Mouse (Mus musculus) brain, adult 2 months (tissue): Measurements from ENCODE around the gene A730061H03Rik.

ENCODE experiments used
- DNase-seq: peaks from one replicate; pipeline ENCODE4 v3.0.0; 2011; ENCODE audit warnings: low read depth, low spot score

Gene A730061H03Rik

DNA sequence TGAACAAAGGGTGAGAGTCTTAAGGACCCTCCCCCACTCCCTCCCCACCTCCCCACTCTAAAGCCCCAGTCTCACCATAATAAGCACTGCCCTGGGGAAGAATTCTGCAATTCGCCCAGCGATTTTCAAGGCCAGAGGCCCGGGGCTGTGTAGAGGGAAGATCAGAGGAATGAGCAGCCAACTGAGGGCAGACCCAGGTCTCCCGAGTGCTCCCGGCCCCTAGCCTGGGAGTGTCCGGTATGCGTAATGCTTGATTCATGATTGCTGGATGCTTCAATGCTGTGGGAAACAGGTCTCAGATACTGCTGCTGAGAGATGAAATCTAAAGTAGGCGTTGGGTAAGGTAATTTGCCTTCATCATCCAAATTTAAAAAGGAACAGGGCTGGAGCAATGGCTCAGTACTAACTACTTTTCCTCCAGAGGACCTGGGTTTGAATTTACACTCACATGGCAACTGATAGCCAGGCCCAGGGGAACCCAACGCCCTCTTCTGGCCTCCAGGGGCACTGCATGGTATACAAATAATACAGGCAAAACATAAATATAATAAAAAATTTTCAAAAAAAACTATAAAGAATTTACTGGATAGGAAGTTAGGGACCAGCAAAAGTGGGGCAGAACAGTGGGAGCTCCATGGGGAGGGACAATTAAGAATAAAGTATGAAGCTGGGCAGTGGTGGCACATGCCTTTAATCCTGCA, 21.9 kb upstream of the A730061H03Rik start:
- DNase-seq, result no peak

DNA sequence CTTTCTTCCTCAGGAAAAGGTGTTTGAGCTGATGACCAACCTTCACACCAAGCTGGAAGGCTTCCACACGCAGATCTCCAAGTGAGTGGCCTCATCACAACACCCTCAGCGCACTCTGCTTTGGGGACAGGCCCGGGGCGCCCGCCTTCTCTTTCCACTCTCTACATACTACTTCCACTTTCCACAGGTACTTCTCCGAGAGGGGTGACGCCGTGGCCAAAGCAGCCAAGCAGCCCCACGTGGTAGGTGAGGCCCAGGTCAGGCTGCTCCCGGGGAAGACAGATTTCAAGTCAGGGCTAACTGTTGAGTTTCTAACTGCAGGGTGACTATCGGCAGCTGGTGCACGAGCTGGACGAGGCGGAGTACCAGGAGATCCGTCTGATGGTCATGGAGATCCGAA, 20.5 kb upstream of the A730061H03Rik start:
- DNase-seq, result no peak

DNA sequence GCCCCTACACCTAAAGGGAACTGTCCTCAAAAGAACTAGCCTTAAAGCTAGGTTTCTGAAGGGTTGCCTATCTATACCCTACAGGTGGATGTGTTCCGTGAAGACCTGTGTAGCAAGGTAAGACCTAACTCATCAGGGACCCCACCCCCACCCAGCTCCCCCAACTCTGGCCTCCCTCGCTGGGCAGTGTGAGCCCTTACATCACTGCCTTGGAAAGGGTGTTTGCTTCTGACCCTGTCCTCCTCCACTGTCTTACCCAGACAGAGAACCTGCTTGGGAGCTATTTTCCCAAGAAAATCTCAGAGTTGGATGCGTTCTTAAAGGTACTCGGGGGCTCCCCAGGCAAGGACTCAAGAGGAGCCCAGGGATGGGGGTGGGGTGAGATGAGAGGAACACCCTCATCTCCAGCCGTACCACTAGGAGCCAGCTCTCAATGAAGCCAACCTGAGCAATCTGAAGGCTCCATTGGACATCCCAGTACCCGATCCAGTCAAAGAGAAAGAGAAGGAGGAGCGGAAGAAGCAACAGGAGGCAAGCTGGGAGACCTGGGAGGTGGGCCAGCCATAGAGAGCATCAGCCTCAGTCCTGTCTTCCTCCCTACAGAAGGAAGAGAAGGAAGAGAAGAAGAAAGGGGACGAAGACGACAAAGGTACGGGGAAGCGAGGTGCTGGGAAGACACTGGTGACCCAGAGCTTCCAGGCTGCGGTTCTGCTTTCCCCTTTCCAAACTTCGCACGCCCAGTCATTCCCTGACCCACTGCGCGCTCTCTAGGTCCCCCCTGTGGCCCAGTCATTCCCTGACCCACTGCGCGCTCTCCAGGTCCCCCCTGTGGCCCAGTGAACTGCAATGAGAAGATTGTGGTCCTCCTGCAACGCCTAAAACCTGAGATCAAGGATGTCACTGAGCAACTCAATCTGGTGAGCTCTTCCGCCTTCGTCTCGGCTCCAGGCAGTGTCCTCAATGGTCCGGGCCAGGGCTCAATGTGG, 19.6 kb upstream of the A730061H03Rik start:
- DNase-seq, result no peak

- DNase-seq, result no peak
Observed at GRCm38 (mm10) chr14:55578668-55579269, 18.6 kb upstream of the A730061H03Rik start.

- peak; percentile 78 for DNase-seq
Observed at GRCm38 (mm10) chr14:55577871-55578667, 17.9 kb upstream of the A730061H03Rik start, which contains the start of gene Psme1. TSS of gene Psme1 (plus strand) at chr14:55578123.

GRCm38 (mm10) chr14:55576376-55576775, 16.2 kb upstream of the A730061H03Rik start:
- DNase-seq, result peak; percentile 48

GRCm38 (mm10) chr14:55575711-55576110, 15.5 kb upstream of the A730061H03Rik start:
- DNase-seq, result no peak

- no peak for DNase-seq
Observed at GRCm38 (mm10) chr14:55575302-55575701, 15.1 kb upstream of the A730061H03Rik start, which contains the start of gene Fitm1. TSS of gene Fitm1 (plus strand) at chr14:55575617.

DNA sequence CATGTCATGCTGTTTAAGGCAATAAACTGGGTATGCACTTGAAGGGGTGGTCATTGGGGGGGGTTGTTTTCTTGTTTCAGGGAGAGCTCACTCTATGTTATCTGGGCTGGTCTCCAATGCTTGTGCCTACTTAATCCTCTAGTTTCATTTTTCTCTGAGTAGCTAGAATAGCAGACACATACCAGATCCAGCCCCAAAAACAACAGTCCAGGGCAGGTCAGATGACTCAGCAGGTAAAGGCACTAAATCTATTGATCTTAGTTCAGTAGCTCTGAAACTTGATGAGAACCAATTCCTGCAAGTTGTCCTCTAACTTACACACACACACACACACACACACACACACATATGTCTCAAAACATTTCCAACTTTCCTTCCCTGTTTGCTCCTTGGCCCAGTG, 11.6 kb upstream of the A730061H03Rik start:
- DNase-seq, result no peak

- no peak for DNase-seq
Observed at GRCm38 (mm10) chr14:55570588-55570987, 10.4 kb upstream of the A730061H03Rik start.

DNA sequence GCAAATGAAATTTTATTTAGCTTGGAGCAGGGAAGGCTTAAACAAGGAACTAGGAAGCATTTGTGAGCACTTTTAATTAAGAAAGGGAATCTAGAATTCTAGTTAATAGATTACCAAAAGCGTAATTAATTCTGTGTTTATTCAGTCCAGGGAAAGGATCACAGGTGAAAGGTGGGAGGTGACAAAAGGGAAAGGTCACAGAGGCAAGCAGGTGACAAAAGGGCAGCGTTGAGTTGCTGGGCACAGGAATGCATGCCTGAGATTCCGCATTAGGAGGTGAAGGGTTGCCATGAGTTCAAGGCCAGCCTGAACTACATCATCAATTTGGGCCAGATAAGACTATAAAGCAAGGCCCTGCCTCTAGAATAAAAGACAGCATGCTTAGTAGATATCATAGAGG, 7.3 kb upstream of the A730061H03Rik start:
- DNase-seq, result no peak

DNA sequence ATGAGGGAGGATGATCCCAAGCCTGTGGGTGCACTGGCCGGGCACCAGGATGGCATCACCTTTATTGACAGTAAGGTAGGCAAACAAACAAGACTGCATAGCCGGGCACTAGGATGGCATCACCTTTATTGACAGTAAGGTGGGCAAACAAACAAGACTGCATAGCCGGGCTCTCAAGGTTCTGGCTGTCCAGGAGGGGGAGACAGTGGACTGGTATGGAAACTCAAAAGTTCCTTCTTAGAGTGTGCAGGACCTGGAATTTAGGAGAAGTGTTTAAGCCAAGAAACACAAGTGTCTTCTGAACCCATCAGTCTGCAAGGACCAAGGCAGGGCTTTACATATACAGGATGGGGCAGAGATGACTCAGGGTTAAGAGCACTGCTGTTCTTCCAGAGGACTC, 5.5 kb upstream of the A730061H03Rik start:
- no peak for DNase-seq

- no peak for DNase-seq
Observed at GRCm38 (mm10) chr14:55563249-55563648, 3.0 kb upstream of the A730061H03Rik start.

DNA sequence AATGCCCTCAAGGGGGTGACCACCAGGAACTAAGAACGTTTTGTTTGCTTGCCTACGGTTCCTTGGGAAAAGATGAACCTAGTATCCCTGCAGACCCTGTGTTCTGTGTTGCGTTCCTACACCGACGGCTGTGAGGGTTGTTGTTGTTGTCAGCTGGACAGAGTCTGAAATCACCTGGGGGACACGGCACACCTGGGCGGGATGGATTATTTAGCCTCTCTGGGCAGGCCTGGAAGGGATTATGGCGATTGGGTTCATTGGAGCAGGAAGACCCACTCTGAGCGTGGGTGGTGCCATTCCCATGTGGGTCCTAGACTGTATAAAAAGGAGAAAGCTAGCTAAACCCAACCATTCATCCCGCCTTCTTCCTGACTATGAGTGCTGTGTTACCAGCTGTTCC, 1.7 kb upstream of the A730061H03Rik start:
- DNase-seq, result no peak

DNA sequence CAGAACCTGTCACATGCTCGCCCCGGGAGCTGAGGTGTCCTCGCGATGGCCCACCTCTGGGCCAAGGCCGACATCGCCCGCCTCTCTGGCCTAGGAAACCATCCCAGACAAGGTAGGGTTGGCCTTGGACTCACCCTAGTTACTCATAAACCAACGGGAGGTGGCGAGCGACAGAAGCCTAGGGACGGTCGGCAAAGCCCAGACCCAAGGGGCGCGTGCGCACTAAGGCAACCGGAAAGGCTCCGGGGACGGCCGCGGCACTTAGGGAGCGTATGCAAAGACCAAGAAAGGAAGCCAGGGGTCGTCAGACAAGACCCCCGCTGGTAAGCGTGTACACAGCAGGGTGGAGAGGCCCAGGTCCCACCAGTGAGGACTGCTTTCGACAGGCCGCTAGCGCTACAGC, 406 bp downstream of the A730061H03Rik start, which contains the start of gene Dcaf11:
Gene Dcaf11, plus strand, starts transcription at position 208 of the 403 bp plus-strand sequence.
- peak; percentile 97 for DNase-seq

DNA sequence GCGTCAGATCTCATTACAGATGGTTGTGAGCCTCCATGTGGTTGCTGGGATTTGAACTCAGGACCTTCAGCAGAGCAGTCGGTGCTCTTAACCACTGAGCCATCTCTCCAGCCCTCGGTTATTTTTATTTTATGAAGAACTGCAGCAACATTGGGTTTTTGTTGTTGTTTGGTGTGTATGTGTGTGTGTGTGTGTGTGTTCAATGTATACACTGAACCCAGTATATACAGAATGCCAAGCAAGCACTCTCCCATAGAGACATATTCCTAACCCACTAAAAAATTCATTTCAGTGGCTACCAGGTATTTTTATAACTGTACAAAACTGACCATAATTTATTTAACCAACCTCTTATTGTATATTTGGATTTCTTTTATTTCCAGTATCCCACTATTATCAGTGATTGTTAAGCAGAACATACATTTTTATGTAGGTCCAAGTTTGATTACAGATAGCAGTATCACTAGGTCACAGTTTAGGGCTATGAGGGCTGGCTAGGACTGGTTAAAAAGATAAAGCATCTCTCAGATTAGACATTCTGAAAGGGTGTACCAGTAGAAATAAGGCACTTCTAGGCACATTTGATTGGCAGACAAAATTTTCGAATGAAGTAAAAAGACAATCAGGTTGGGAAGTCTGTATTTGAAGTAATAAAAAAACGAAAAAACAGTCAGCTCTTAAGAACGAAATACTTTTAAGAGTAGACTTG, 1.3 kb downstream of the A730061H03Rik start:
- DNase-seq, result no peak

DNA sequence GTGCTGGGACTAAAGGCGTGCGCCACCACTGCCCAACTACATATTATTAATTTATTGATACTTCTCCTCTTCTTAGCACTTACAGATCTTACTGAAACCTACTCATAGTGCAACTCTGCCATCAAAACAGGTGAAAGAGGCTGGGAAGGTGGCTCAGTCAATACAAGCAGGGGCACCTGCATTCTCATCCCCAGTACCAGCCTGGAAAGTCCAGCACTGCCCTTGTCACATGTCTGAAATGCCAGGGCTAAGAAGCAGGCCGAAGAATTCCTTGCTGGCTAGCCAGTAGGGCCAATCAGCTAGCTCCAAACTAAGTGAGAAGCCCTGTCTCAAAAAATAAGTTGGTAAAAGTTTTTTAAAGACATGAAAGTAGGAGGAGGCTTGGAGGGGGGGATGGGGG, 2.6 kb downstream of the A730061H03Rik start:
- DNase-seq, result no peak

- peak; percentile 89 for DNase-seq
Observed at GRCm38 (mm10) chr14:55557003-55557402, 3.2 kb downstream of the A730061H03Rik start.

DNA sequence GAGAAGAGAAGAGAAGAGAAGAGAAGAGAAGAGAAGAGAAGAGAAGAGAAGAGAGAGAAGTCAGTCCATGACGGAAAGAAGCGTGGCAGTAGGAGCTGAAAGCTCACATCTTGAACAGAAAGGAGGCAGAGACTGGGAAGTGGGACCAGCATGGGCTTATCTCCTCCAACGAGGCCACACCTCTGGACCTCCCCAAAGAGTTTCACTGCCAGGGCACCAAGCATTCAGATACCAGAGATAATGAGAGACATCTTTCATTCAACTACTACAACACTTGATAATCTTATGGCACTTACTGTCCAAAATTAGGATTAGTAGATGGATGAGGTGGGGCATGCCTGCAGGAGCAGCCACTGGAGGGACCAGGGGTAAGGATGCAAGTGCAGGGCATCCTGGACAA, 4.4 kb downstream of the A730061H03Rik start:
- DNase-seq, result no peak

- DNase-seq, result no peak
Observed at GRCm38 (mm10) chr14:55554635-55555034, 5.6 kb downstream of the A730061H03Rik start.
